Mouse (Mus musculus): ENCODE data around the gene Pyroxd1. TPM values are rescaled to one million over a fixed set of nuclear protein-coding genes. Genes with fewer than 3 reads are reported as not detected.

Pyroxd1 gene
- total and polyA plus RNA-seq, 3 experiments: 6.5 to 7.5 TPM; not detected in 1

GRCm38 (mm10) chr6:142387011-142387754 lies 41.7 kb downstream of the Pyroxd1 start, which contains the start of the genes Recql and Golt1b:
Gene Recql, minus strand, starts transcription at chr6:142387087.
Gene Golt1b, plus strand, starts transcription at chr6:142387221.
- Histone ChIP-seq H3K9me3 (replicated peaks; ENCODE audit: insufficient read depth, low read length) (no peaks in the 10 kb centered on the region), H3K9ac (ENCODE audit: control insufficient read depth, low read depth, low read length, poor library complexity, severe bottlenecking) (peak within 1 kb of the TSS; percentile 92), H3K79me2 (ENCODE audit: control insufficient read depth, insufficient read depth, low read length, poor library complexity) (peaks cover 61% of the 10 kb centered on the region), H3K36me3 (ENCODE audit: control insufficient read depth in 1 of 2, insufficient read depth in 2 of 2, low read length in 2 of 2) (peaks cover 0 to 39% of the 10 kb centered on the region in 2 experiments; a peak in 2 of 4 replicates), H3K27ac (ENCODE audit: control insufficient read depth, low read depth, low read length) (peak within 1 kb of the TSS; percentile 96), H3K4me1 (ENCODE audit: control insufficient read depth in 1 of 2, insufficient read depth in 2 of 2, low read length in 2 of 2) (peaks cover 12 to 27% of the 10 kb centered on the region in 2 experiments), H3K4me3 (ENCODE audit: control insufficient read depth in 1 of 2, insufficient read depth in 1 of 2, low read depth in 2 of 2, low read length in 2 of 2) (peak within 1 kb of the TSS; percentile 78 to 93), H3K27me3 (ENCODE audit: control insufficient read depth in 1 of 2, insufficient read depth in 2 of 2, low read length in 2 of 2) (no peaks in the 10 kb centered on the region)
- peak; percentile 80 for TF ChIP-seq NELFE (IDR thresholded peaks at IDR 0.05; ENCODE audit: low read depth, low read length)
- peak; percentile 90 for TF ChIP-seq SIN3A (IDR thresholded peaks at IDR 0.05; ENCODE audit: low read length)
- TF ChIP-seq POLR2AphosphoS5 (IDR thresholded peaks at IDR 0.05; ENCODE audit: borderline replicate concordance, low read depth, low read length): no peak
- peak; percentile 23; the same call in 1 of the 2 replicates for TF ChIP-seq POLR2AphosphoS2 (IDR thresholded peaks at IDR 0.05; ENCODE audit: low read length)
- peak; percentile 97 for TF ChIP-seq ELF1 (IDR thresholded peaks at IDR 0.05; ENCODE audit: low read depth, low read length)
- TF ChIP-seq UBTF (IDR thresholded peaks at IDR 0.05; ENCODE audit: borderline replicate concordance, insufficient read depth, low read depth, low read length): no peak
- TF ChIP-seq SMC3 (IDR thresholded peaks at IDR 0.05; ENCODE audit: low read depth, low read length): no peak
- TF ChIP-seq GATA1 (IDR thresholded peaks at IDR 0.05; ENCODE audit: low read depth, low read length): no peak
- peak; percentile 57; the same call in 1 of the 2 replicates for TF ChIP-seq MAZ (IDR thresholded peaks at IDR 0.05; ENCODE audit: low read depth, low read length)
- TF ChIP-seq CHD1 (IDR thresholded peaks at IDR 0.05; ENCODE audit: low read depth, low read length): 0 out of 2 replicates have a peak, but pooled peaks have one; percentile 23
- no peak for TF ChIP-seq CTCF (IDR thresholded peaks at IDR 0.05 in 2 of 3, conservative IDR thresholded peaks at IDR 0.05 in 1 of 3; ENCODE audit: control insufficient read depth in 1 of 3, insufficient read depth in 1 of 3, low read depth in 2 of 3, low read length in 3 of 3, poor library complexity in 1 of 3, severe bottlenecking in 1 of 3)
- TF ChIP-seq MXI1 (IDR thresholded peaks at IDR 0.05; ENCODE audit: low read depth, low read length): peak; percentile 76
- TF ChIP-seq MAX (IDR thresholded peaks at IDR 0.05; ENCODE audit: low read length): peak; percentile 88
- peak; percentile 83 for TF ChIP-seq KAT2A (conservative IDR thresholded peaks at IDR 0.05; ENCODE audit: low read depth, low read length)
- TF ChIP-seq NRF1 (IDR thresholded peaks at IDR 0.05; ENCODE audit: insufficient read depth, low read depth, low read length, poor library complexity, severe bottlenecking): peak; percentile 28; the same call in 1 of the 2 replicates
- TF ChIP-seq CHD2 (IDR thresholded peaks at IDR 0.05; ENCODE audit: low read length): peak; percentile 83
- TF ChIP-seq JUND (IDR thresholded peaks at IDR 0.05; ENCODE audit: low read depth, low read length): no peak
- no peak for TF ChIP-seq EP300 (IDR thresholded peaks at IDR 0.05; ENCODE audit: low read depth in 1 of 2, low read length in 2 of 2)
- TF ChIP-seq ZMIZ1 (IDR thresholded peaks at IDR 0.05; ENCODE audit: low read depth, low read length): peak; percentile 73; the same call in 1 of the 2 replicates
- TF ChIP-seq POLR2A (IDR thresholded peaks at IDR 0.05; ENCODE audit: control insufficient read depth in 1 of 2, insufficient read depth in 1 of 2, low read depth in 1 of 2, low read length in 2 of 2, poor library complexity in 1 of 2): peak; percentile 18 to 79; a peak in 3 of 4 replicates
- peak; percentile 88 for TF ChIP-seq HCFC1 (IDR thresholded peaks at IDR 0.05; ENCODE audit: low read depth, low read length)
- TF ChIP-seq ETS1 (IDR thresholded peaks at IDR 0.05; ENCODE audit: low read depth, low read length): no peak; the same call in 1 of the 2 replicates
- TF ChIP-seq E2F4 (IDR thresholded peaks at IDR 0.05; ENCODE audit: borderline replicate concordance, low read depth, low read length): peak; percentile 88; the same call in 1 of the 2 replicates
- TF ChIP-seq TBP (IDR thresholded peaks at IDR 0.05; ENCODE audit: low read depth, low read length): peak; percentile 62
- DNase-seq (ENCODE audit: low read depth, low spot score): peak; percentile 97

Measured in MEL (cell line).